ENCODE assay signal across 8 mouse cellular contexts in the genomic region with DNA sequence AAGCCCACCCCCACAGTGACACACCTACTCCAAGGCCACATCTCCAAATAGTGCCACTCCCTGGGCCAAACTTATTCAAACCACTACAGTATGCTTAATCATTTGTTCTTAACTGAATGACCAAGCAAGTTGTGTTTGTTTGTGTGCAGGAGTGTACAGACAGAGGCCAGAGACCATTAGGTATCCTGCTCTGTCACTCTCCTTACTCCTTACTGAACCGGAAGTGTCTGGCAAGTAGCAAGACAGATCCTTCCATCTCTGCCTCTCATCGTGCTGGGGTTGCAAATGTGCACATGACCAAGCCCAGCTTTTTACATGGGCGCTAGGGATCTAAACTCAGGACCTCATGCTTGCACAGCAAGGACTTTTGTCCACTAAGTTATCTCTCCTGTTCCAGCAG. TPM values are rescaled to one million over a fixed set of nuclear protein-coding genes. Genes with fewer than 3 reads are reported as not detected.
DNase-seq lines count a peak whose midpoint lies in the region; ATAC-seq and TF ChIP-seq lines count a peak whose summit lies in the region.

No protein-coding gene starts in this region.

- H3K4me1 ChIP-seq in embryonic facial prominence, embryonic 14.5 days (ENCODE audit: control insufficient read depth, insufficient read depth, low read length): peaks cover 6% of the 10 kb centered on the region; the same call in 1 of the 2 replicates
- H3K4me1 ChIP-seq in embryonic facial prominence, embryonic 10.5 days: peaks cover 15% of the 10 kb centered on the region
- no peaks in the 10 kb centered on the region; the same call in 1 of the 2 replicates for H3K4me1 ChIP-seq in lung, embryonic 14.5 days (ENCODE audit: insufficient read depth)
- H3K4me1 ChIP-seq in lung, adult 2 months (ENCODE audit: control insufficient read depth, insufficient read depth, low read length): peaks cover 5% of the 10 kb centered on the region; the same call in 1 of the 2 replicates

- TF ChIP-seq POLR2A in myocyte (IDR thresholded peaks at IDR 0.05; ENCODE audit: insufficient read length, low read depth): no peak
- no peak for TF ChIP-seq POLR2A in lung, adult 2 months (IDR thresholded peaks at IDR 0.05; ENCODE audit: borderline replicate concordance, extremely low read depth, low read depth, low read length)

- H3K9ac ChIP-seq in embryonic facial prominence, embryonic 14.5 days (ENCODE audit: low read depth, low read length): no peak overlapping the region
- H3K9ac ChIP-seq in lung, embryonic 14.5 days: peak overlapping the region; percentile 88; the same call in 1 of the 2 replicates

- no peak overlapping the region for H3K4me3 ChIP-seq in embryonic facial prominence, embryonic 14.5 days (ENCODE audit: low read depth, low read length)
- H3K4me3 ChIP-seq in embryonic facial prominence, embryonic 10.5 days: no peak overlapping the region
- peak overlapping the region; percentile 80; the same call in 1 of the 2 replicates for H3K4me3 ChIP-seq in lung, embryonic 14.5 days (ENCODE audit: low read depth, low read length)
- peak overlapping the region; percentile 84 for H3K4me3 ChIP-seq in myocyte
- no peak overlapping the region for H3K4me3 ChIP-seq in lung, adult 2 months (replicated peaks; ENCODE audit: extremely low read depth, low read depth, low read length)

- WGBS in embryonic facial prominence, embryonic 14.5 days: 81% methylated on average over 3 of the region's 3 CpGs
- WGBS in embryonic facial prominence, embryonic 10.5 days: 77% methylated on average over 3 of the region's 3 CpGs
- WGBS in lung, embryonic 14.5 days: 66% methylated on average over 3 of the region's 3 CpGs
- 45% methylated on average over 3 of the region's 3 CpGs for WGBS in lung, adult 2 months

- H3K36me3 ChIP-seq in embryonic facial prominence, embryonic 14.5 days (ENCODE audit: control insufficient read depth, insufficient read depth, low read length): peaks cover 4% of the 10 kb centered on the region; the same call in 1 of the 2 replicates
- H3K36me3 ChIP-seq in embryonic facial prominence, embryonic 10.5 days (replicated peaks): no peaks in the 10 kb centered on the region
- H3K36me3 ChIP-seq in lung, embryonic 14.5 days (ENCODE audit: insufficient read depth): no peaks in the 10 kb centered on the region
- no peaks in the 10 kb centered on the region for H3K36me3 ChIP-seq in myocyte (ENCODE audit: control insufficient read depth, insufficient read depth)

- H3K79me2 ChIP-seq in myocyte (ENCODE audit: control insufficient read depth, insufficient read depth): peaks cover 18% of the 10 kb centered on the region

- no peak for DNase-seq in embryonic facial prominence, embryonic 14.5 days (ENCODE audit: low spot score)
- no peak for DNase-seq in embryonic facial prominence, embryonic 10.5 days (ENCODE audit: low spot score)
- no peak for DNase-seq in lung, embryonic 14.5 days
- no peak for DNase-seq in lung, postnatal 10 days
- DNase-seq in cerebellum, adult 9-11 months: peak; percentile 24
- no peak for DNase-seq in layer of hippocampus, adult 18-20 months (ENCODE audit: low spot score in 2 of 2)
- no peak for DNase-seq in lung, adult 2 months

- H3K9me3 ChIP-seq in embryonic facial prominence, embryonic 14.5 days (ENCODE audit: control insufficient read depth, low read length): no peaks in the 10 kb centered on the region
- H3K9me3 ChIP-seq in embryonic facial prominence, embryonic 10.5 days: no peaks in the 10 kb centered on the region
- no peaks in the 10 kb centered on the region for H3K9me3 ChIP-seq in lung, embryonic 14.5 days (ENCODE audit: low read depth, low read length)

- no peak overlapping the region for H3ac ChIP-seq in myocyte (ENCODE audit: control insufficient read depth, insufficient read length)

- H3K27ac ChIP-seq in embryonic facial prominence, embryonic 14.5 days (replicated peaks; ENCODE audit: low read depth, low read length): peak overlapping the region; percentile 92; the same call in 1 of the 2 replicates
- no peak overlapping the region for H3K27ac ChIP-seq in embryonic facial prominence, embryonic 10.5 days (replicated peaks)
- no peak overlapping the region for H3K27ac ChIP-seq in lung, embryonic 14.5 days (ENCODE audit: low read depth)

- peak overlapping the region; percentile 69; the same call in 1 of the 2 replicates for H3K4me2 ChIP-seq in embryonic facial prominence, embryonic 14.5 days (ENCODE audit: low read depth, low read length)
- peak overlapping the region; percentile 74 for H3K4me2 ChIP-seq in lung, embryonic 14.5 days
- peak overlapping the region; percentile 85 for H3K4me2 ChIP-seq in myocyte (ENCODE audit: low read depth)

- no peak for TF ChIP-seq CTCF in lung, embryonic 14.5 days (IDR thresholded peaks at IDR 0.05; ENCODE audit: low read depth)
- TF ChIP-seq CTCF in lung, adult 2 months (IDR thresholded peaks at IDR 0.05; ENCODE audit: insufficient read depth, low read length): no peak

- no peak for ATAC-seq in embryonic facial prominence, embryonic 14.5 days (ENCODE audit: low read depth)
- ATAC-seq in lung, embryonic 14.5 days (ENCODE audit: insufficient read depth): no peak

- no peaks in the 10 kb centered on the region for H3K27me3 ChIP-seq in embryonic facial prominence, embryonic 14.5 days (replicated peaks; ENCODE audit: control insufficient read depth, insufficient read depth, low read length)
- no peaks in the 10 kb centered on the region for H3K27me3 ChIP-seq in embryonic facial prominence, embryonic 10.5 days (replicated peaks; ENCODE audit: low read depth, poor library complexity, severe bottlenecking)
- no peaks in the 10 kb centered on the region for H3K27me3 ChIP-seq in lung, embryonic 14.5 days (ENCODE audit: insufficient read depth, low read length)
- H3K27me3 ChIP-seq in myocyte (ENCODE audit: control insufficient read depth, insufficient read depth, insufficient read length): no peaks in the 10 kb centered on the region

TF ChIP-seq in myocyte, 11 proteins besides CTCF, POLR2A, EP300 and RAD21:
- TF ChIP-seq SRF (IDR thresholded peaks at IDR 0.05; ENCODE audit: control insufficient read depth, insufficient read length, low read depth) (no peak), MYOD1 (IDR thresholded peaks at IDR 0.05; ENCODE audit: control insufficient read depth in 1 of 3, insufficient read length in 2 of 3, low read depth in 2 of 3) (no peak), CEBPB (IDR thresholded peaks at IDR 0.05; ENCODE audit: insufficient read depth, poor library complexity, severe bottlenecking) (no peak), USF1 (IDR thresholded peaks at IDR 0.05; ENCODE audit: low read depth) (no peak), POLR2AphosphoS2 (IDR thresholded peaks at IDR 0.05; ENCODE audit: insufficient read length, low read depth) (no peak), MAX (IDR thresholded peaks at IDR 0.05; ENCODE audit: low read depth) (no peak), E2F4 (IDR thresholded peaks at IDR 0.05; ENCODE audit: insufficient read depth) (no peak), TCF12 (IDR thresholded peaks at IDR 0.05; ENCODE audit: insufficient read depth, poor library complexity, severe bottlenecking) (no peak), MYOG (IDR thresholded peaks at IDR 0.05; ENCODE audit: control insufficient read depth in 1 of 3, insufficient read depth in 1 of 3, insufficient read length in 2 of 3, low read depth in 2 of 3) (no peak), TCF3 (IDR thresholded peaks at IDR 0.05; ENCODE audit: insufficient read length, low read depth) (no peak), REST (IDR thresholded peaks at IDR 0.05; ENCODE audit: insufficient read depth, insufficient read length) (no peak)

RNA-seq across cellular contexts. Expression of gene Slc35f5, which starts 1.1 kb away (rescaled TPM):
- polyA plus RNA-seq in embryonic facial prominence, embryonic 14.5 days (2014; fragmentation: Nextera tagmentation; extraction: Ambion mirVana): 60.4 and 61.0 TPM in 2 replicates
- polyA plus RNA-seq in embryonic facial prominence, embryonic 10.5 days (2016; fragmentation: Nextera tagmentation; extraction: Ambion mirVana): 21.4 and 21.7 TPM in 2 replicates
- 43.4 and 44.8 TPM in 2 replicates for polyA plus RNA-seq in lung, embryonic 14.5 days (2014; fragmentation: Nextera tagmentation; extraction: Ambion mirVana)
- 14.5 TPM for polyA plus RNA-seq in myocyte (2012; fragmentation: generic; extraction: Trizol)
- 10 to 100 TPM; 23.7 to 29.4 TPM for total RNA-seq in layer of hippocampus, adult 18-20 months (2021)
- polyA plus RNA-seq in lung, adult 2 months (2012; rRNA removed): 18.3 and 27.3 TPM in 2 replicates

Comparison
In these comparisons a context has a peak if more than half of its experiments do, and no peak if none do; other contexts are left out.
1. H3K4me3 ChIP-seq: peak in lung, embryonic 14.5 days (single experiment) and myocyte (single experiment); none in embryonic facial prominence, embryonic 14.5 days (single experiment), embryonic facial prominence, embryonic 10.5 days (single experiment) and lung, adult 2 months (single experiment).
2. Peak in every context shown above with its lines, with median percentiles within 50 percentile points of each other: H3K4me2 ChIP-seq.